Mouse (Mus musculus): Measurements from ENCODE around the gene C2cd4a. TPM values are rescaled to one million over a fixed set of nuclear protein-coding genes. Genes with fewer than 3 reads are reported as not detected.
A peak's percentile ranks its signal among the peaks of the same experiment; 100 is the strongest.

Gene C2cd4a
- polyA plus RNA-seq, 1 experiment from 2014 or later = 0.24 TPM

DNA sequence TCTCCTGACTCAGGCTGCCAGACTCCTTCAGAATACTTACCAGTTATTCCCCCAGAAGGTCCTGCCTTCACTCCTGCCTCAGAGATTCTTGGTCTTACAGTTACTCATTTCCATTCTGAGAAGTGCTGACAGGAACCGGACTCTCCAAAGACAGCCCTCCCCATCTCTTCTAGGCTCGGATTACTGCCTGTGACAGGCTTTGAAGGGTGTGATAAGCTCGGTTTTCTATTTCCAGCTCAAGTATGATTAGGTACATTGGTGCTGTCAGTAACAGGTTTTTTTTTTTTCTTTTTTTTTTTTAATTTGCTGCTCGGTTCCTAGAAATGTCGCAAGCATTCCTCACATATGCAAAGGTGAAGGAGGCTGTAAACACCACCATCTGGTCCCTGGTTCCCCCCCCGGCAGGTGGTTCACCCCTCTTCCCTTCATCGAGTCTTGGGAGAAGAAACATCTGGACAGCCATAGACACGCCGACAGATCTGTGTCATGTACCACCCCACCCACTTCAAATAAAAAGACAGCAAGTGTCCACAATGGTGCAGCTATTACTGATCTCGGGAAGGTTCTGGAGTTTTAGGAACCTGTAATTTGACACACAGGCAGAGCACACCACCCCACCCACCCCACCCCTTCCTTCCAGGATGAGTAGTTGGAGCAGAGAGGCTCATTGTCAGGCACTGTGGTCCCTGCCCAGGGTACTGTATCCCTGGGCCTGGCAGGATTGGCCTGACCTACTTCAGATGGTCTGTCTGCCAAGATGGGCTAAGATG is 14.0 kb downstream of the C2cd4a start:
- Histone ChIP-seq H3K4me2 (ENCODE audit: low read depth, low read length) (no peak overlapping the region), H3K27me3 (replicated peaks; ENCODE audit: control insufficient read depth, insufficient read depth, low read length) (no peaks in the 10 kb centered on the region), H3K9me3 (ENCODE audit: control insufficient read depth, low read length) (no peaks in the 10 kb centered on the region), H3K9ac (ENCODE audit: low read depth, low read length) (no peak overlapping the region), H3K4me1 (ENCODE audit: control insufficient read depth, insufficient read depth, low read length) (peaks cover 7% of the 10 kb centered on the region; the same call in 1 of the 2 replicates), H3K4me3 (ENCODE audit: low read length) (no peak overlapping the region), H3K27ac (ENCODE audit: low read length) (no peak overlapping the region), H3K36me3 (ENCODE audit: control insufficient read depth, insufficient read depth, low read length) (no peaks in the 10 kb centered on the region)
- WGBS = 38% methylated on average over 10 of the region's 10 CpGs
- no peak for ATAC-seq

DNA sequence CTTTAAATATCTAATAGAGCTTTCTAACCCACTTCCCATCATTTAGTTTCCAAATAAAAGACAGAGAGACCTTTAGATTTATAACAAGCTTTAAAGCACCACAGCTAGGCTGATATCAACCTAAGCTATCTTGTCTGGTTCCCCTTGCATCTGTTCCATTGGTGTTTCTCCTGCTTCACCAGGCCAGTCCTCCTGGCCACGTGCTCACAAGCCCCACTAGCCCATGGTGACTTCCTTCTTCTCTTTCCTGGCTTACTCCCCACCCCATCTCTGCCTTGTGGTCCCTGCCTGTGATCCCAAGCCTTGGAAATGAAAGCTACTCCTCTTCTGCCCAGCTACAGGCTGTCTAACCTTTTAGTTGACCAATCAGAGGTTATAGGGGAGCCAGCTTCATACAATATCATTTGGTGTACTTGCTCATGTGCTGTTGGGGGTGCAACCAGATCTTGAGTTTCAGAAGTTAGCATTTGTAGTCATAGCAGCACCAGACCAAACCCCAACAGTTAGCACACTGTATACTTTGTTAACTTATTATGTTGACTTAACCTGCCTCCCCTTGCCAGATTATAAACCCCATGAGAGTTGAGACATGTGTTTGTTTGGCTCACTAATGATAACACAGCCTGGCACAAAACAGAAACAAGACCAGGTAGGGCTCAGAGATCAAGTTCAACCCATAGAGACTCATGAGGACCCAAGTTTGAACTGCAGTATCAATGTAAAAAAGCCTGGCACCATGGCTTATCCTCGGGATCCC is 15.8 kb downstream of the C2cd4a start:
- Histone ChIP-seq H3K9ac (ENCODE audit: low read depth, low read length) (no peak overlapping the region), H3K4me1 (ENCODE audit: control insufficient read depth, insufficient read depth, low read length) (peaks cover 7% of the 10 kb centered on the region; the same call in 1 of the 2 replicates), H3K4me3 (ENCODE audit: low read length) (no peak overlapping the region), H3K36me3 (ENCODE audit: control insufficient read depth, insufficient read depth, low read length) (no peaks in the 10 kb centered on the region), H3K27me3 (replicated peaks; ENCODE audit: control insufficient read depth, insufficient read depth, low read length) (no peaks in the 10 kb centered on the region), H3K9me3 (ENCODE audit: control insufficient read depth, low read length) (no peaks in the 10 kb centered on the region), H3K4me2 (ENCODE audit: low read depth, low read length) (no peak overlapping the region), H3K27ac (ENCODE audit: low read length) (no peak overlapping the region)
- ATAC-seq = no peak
- WGBS = 75% methylated on average over 2 of the region's 2 CpGs

DNA sequence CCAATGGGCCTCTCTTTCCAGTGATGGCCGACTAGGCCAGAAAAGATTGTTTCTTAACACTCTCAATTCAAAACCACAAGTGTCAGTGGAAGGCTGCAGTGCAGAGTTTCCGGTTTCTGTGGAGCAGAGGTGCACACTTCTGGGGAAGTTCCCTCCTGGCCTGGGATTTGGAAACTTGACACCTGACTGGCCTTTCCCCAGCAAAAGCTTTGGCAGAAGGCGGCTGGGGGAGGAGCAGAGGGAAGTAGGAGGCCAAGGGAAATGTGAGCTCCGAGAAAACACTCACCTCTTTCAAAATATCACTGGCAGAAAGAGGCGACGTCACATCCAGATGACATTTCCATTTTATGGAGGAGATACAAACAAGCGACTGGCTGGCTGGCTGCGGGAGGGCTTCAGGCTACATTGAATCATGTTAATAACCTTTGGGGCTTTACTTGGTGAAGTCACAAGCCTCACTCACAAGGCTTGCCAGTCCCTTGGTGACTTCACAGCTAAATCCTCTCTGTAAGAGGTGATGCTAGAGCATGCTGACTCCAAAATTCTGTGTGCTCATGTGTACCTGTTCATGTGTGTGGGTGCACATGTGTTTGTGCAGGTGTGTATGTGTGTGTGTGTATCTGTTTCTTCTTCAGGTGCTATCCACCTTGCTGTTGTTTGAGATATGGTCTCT is 18.3 kb downstream of the C2cd4a start:
- H3K9me3 ChIP-seq (ENCODE audit: control insufficient read depth, low read length) = no peaks in the 10 kb centered on the region
- H3K9ac ChIP-seq (ENCODE audit: low read depth, low read length) = no peak overlapping the region
- no peak overlapping the region for H3K4me3 ChIP-seq (ENCODE audit: low read length)
- peak; percentile 62; the same call in 1 of the 2 replicates for ATAC-seq
- no peak overlapping the region for H3K27ac ChIP-seq (ENCODE audit: low read length)
- H3K4me1 ChIP-seq (ENCODE audit: control insufficient read depth, insufficient read depth, low read length) = peaks cover 7% of the 10 kb centered on the region; the same call in 1 of the 2 replicates
- no peaks in the 10 kb centered on the region for H3K36me3 ChIP-seq (ENCODE audit: control insufficient read depth, insufficient read depth, low read length)
- no peaks in the 10 kb centered on the region for H3K27me3 ChIP-seq (replicated peaks; ENCODE audit: control insufficient read depth, insufficient read depth, low read length)
- H3K4me2 ChIP-seq (ENCODE audit: low read depth, low read length) = no peak overlapping the region
- 11% methylated on average over 8 of the region's 8 CpGs for WGBS

DNA sequence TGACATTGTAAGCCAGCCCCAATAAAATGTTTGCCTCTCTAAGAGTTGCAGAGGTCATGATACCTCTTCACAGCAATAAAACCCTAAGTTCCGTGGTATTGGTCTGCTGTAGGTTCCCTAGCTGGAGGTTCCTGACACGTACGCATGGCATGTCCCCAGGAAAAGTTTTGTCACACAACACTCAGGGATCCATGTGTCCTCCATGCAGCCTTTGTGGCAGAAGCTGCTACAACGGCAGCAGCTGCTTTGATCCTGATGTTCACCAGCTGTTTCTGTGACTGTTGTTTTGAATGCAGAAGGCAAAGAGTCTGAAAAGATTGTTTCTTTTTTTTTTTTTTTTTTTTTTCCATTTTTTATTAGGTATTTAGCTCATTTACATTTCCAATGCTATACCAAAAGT is 19.0 kb downstream of the C2cd4a start:
- Histone ChIP-seq H3K4me1 (ENCODE audit: control insufficient read depth, insufficient read depth, low read length) (peaks cover 7% of the 10 kb centered on the region; the same call in 1 of the 2 replicates), H3K9ac (ENCODE audit: low read depth, low read length) (no peak overlapping the region), H3K36me3 (ENCODE audit: control insufficient read depth, insufficient read depth, low read length) (no peaks in the 10 kb centered on the region), H3K9me3 (ENCODE audit: control insufficient read depth, low read length) (no peaks in the 10 kb centered on the region), H3K4me2 (ENCODE audit: low read depth, low read length) (no peak overlapping the region), H3K27ac (ENCODE audit: low read length) (no peak overlapping the region), H3K27me3 (replicated peaks; ENCODE audit: control insufficient read depth, insufficient read depth, low read length) (no peaks in the 10 kb centered on the region), H3K4me3 (ENCODE audit: low read length) (no peak overlapping the region)
- WGBS = 62% methylated on average over 4 of the region's 4 CpGs
- no peak for ATAC-seq

DNA sequence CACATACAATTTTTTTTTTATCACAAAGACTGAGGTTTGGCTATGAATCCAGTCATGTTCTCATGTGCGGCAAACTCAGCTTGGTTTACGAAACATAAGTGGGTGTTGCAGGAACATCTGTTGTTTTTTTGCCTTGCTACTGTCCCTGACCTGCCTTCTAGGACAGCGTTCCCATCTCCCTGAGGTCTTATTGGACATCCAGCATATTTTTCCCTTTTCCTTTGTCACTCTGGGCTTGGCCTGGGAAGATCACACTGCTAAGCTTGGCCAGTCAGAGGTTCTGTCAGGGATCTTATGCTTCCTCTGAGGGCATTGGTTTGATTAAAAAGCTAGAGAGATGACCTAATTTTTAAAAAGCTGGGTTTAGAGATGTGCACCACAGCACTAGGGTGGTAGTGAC is 21.0 kb downstream of the C2cd4a start:
- Histone ChIP-seq H3K9ac (ENCODE audit: low read depth, low read length) (no peak overlapping the region), H3K36me3 (ENCODE audit: control insufficient read depth, insufficient read depth, low read length) (no peaks in the 10 kb centered on the region), H3K27me3 (replicated peaks; ENCODE audit: control insufficient read depth, insufficient read depth, low read length) (no peaks in the 10 kb centered on the region), H3K4me2 (ENCODE audit: low read depth, low read length) (no peak overlapping the region), H3K4me3 (ENCODE audit: low read length) (no peak overlapping the region), H3K27ac (ENCODE audit: low read length) (no peak overlapping the region), H3K9me3 (ENCODE audit: control insufficient read depth, low read length) (no peaks in the 10 kb centered on the region), H3K4me1 (ENCODE audit: control insufficient read depth, insufficient read depth, low read length) (peaks cover 7% of the 10 kb centered on the region; the same call in 1 of the 2 replicates)
- 66% methylated on average over 3 of the region's 3 CpGs for WGBS
- no peak for ATAC-seq

DNA sequence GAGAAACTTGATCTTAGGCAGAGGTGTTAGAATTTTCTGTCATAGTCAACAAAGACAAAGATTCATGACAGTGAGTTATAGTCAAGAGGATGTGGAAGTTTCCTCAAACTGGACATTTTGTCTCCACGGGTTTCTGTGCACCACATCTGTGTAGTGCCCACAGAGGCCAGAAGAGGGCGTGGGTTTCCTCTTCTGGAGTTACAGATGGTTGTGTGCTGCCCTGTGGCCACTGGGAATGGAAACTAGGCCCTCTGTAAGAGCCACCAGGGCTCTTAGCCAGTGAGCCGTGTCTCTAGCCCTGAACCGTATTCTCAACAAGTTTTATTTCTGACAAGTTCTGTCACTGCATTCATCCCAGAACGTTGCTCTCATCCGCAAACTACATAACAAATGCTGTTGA is 21.6 kb downstream of the C2cd4a start:
- Histone ChIP-seq H3K4me1 (ENCODE audit: control insufficient read depth, insufficient read depth, low read length) (peaks cover 7% of the 10 kb centered on the region; the same call in 1 of the 2 replicates), H3K9me3 (ENCODE audit: control insufficient read depth, low read length) (no peaks in the 10 kb centered on the region), H3K9ac (ENCODE audit: low read depth, low read length) (no peak overlapping the region), H3K27ac (ENCODE audit: low read length) (no peak overlapping the region), H3K27me3 (replicated peaks; ENCODE audit: control insufficient read depth, insufficient read depth, low read length) (no peaks in the 10 kb centered on the region), H3K36me3 (ENCODE audit: control insufficient read depth, insufficient read depth, low read length) (no peaks in the 10 kb centered on the region), H3K4me3 (ENCODE audit: low read length) (no peak overlapping the region), H3K4me2 (ENCODE audit: low read depth, low read length) (no peak overlapping the region)
- ATAC-seq = no peak
- WGBS = 65% methylated on average over 6 of the region's 6 CpGs

DNA sequence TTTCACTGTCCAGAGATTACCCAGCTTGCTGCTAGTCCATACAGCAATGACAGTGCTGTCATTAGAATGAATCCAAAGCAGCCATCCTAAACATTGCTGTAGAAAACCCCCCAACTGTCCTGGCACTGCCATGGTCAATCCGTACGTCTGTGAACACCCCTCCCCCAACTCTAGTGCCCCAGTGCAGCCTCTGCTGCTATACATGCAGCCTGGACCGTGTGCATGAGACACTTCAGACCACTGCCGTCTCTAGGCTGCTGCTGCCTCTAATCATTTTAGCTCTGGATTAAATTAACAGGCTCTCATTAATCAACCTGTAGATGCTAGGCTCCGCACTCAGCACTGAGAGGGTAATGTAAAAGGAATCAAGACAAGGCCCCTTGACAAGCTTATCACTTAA is 25.1 kb downstream of the C2cd4a start:
- 44% methylated on average over 5 of the region's 5 CpGs for WGBS
- Histone ChIP-seq H3K4me3 (ENCODE audit: low read length) (no peak overlapping the region), H3K27me3 (replicated peaks; ENCODE audit: control insufficient read depth, insufficient read depth, low read length) (no peaks in the 10 kb centered on the region), H3K27ac (ENCODE audit: low read length) (no peak overlapping the region), H3K36me3 (ENCODE audit: control insufficient read depth, insufficient read depth, low read length) (no peaks in the 10 kb centered on the region), H3K9me3 (ENCODE audit: control insufficient read depth, low read length) (no peaks in the 10 kb centered on the region), H3K4me1 (ENCODE audit: control insufficient read depth, insufficient read depth, low read length) (no peaks in the 10 kb centered on the region), H3K4me2 (ENCODE audit: low read depth, low read length) (no peak overlapping the region), H3K9ac (ENCODE audit: low read depth, low read length) (no peak overlapping the region)
- no peak for ATAC-seq

DNA sequence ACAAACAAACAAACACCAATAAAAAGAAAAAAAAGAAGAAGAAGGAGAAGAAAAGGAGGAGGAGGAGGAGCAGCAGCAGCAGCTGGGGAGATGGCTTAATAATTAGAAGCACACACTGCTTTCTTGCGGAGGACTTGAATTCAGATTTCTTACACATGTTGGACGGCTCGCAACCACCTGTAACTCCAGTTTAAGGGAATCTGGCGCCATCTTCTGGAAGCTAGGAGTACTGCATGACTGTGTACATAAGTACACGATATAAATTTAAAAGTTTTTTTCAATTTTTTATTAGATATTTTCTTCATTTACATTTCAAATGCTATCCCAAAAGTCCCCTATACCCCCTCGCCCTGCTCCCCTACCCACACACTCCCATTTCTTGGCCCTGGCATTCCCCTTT is 29.9 kb downstream of the C2cd4a start:
- WGBS = 34% methylated on average over 6 of the region's 6 CpGs
- Histone ChIP-seq H3K4me1 (ENCODE audit: control insufficient read depth, insufficient read depth, low read length) (0 out of 2 replicates have a peak, but pooled peaks cover 3% of the 10 kb centered on the region), H3K27ac (ENCODE audit: low read length) (no peak overlapping the region), H3K4me3 (ENCODE audit: low read length) (no peak overlapping the region), H3K36me3 (ENCODE audit: control insufficient read depth, insufficient read depth, low read length) (no peaks in the 10 kb centered on the region), H3K9ac (ENCODE audit: low read depth, low read length) (no peak overlapping the region), H3K27me3 (replicated peaks; ENCODE audit: control insufficient read depth, insufficient read depth, low read length) (no peaks in the 10 kb centered on the region), H3K9me3 (ENCODE audit: control insufficient read depth, low read length) (no peaks in the 10 kb centered on the region), H3K4me2 (ENCODE audit: low read depth, low read length) (no peak overlapping the region)
- no peak for ATAC-seq

DNA sequence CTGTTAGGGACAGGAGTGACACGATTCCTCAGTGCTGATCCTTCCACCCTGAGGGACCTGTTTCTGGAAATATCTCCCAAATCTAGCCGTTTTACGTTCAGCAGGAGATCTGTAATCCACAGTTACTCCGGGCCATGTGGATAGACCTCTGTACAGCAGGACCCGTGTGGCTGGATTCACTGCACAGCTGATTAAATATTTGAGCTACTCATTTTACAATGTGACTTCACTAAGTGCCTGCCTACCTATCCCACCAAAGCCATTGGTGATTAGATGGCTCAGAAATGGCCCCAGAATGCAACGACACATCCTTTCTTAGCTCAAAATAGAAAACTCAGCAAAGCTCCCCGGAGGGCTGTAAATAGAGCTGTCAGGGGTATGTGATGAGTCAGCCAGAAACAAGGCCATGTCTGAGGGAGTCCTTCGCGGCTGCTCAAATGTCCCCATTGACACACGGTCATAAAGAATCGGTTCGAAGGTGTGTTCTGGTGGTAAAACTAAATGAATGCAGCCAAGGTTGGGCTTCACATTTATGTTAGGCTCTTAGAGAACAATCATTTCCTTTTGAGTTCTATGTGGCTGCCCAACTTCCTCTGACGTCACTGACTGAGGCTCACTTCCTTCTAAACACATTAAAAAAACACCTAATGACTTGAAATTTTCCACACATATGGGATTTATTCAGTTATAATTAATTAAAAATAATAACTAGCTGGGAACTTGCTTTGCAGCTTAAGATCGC is 32.9 kb downstream of the C2cd4a start:
- no peak overlapping the region for H3K9ac ChIP-seq (ENCODE audit: low read depth, low read length)
- no peak overlapping the region for H3K4me3 ChIP-seq (ENCODE audit: low read length)
- 0 out of 2 replicates have a peak, but pooled peaks have one; percentile 33 for ATAC-seq
- no peaks in the 10 kb centered on the region for H3K9me3 ChIP-seq (ENCODE audit: control insufficient read depth, low read length)
- peaks cover 9% of the 10 kb centered on the region for H3K4me1 ChIP-seq (ENCODE audit: control insufficient read depth, insufficient read depth, low read length)
- 46% methylated on average over 14 of the region's 14 CpGs for WGBS
- H3K27ac ChIP-seq (ENCODE audit: low read length) = no peak overlapping the region
- no peak overlapping the region for H3K4me2 ChIP-seq (ENCODE audit: low read depth, low read length)
- H3K27me3 ChIP-seq (replicated peaks; ENCODE audit: control insufficient read depth, insufficient read depth, low read length) = no peaks in the 10 kb centered on the region
- no peaks in the 10 kb centered on the region for H3K36me3 ChIP-seq (ENCODE audit: control insufficient read depth, insufficient read depth, low read length)

All from intestine, embryonic 16.5 days (tissue).